Mouse (Mus musculus): Measurements from ENCODE around the gene Dnal4. TPM values are rescaled to one million over a fixed set of nuclear protein-coding genes. Genes with fewer than 3 reads are reported as not detected.
"Not testable (repeated sequence)": the region's sequence is repeated elsewhere in the genome, so short reads cannot be mapped to it uniquely, and the experiment has no call there.

Dnal4 gene
- 10 to 100 TPM; 30.4 to 34.4 TPM for total RNA-seq (2021)

GRCm38 (mm10) chr15:79777749-79778148 is at the start of gene Dnal4:
Gene Dnal4, minus strand, starts transcription at chr15:79777849.
- no peak for DNase-seq
- intact Hi-C loops (cut with DNase I): no loop called here

- intact Hi-C loops (cut with DNase I): loop anchor here (10.0 kb wide), 1 partner anchor 88 kb away; no protein-coding TSS in a partner anchor
- no peak for DNase-seq
Observed at GRCm38 (mm10) chr15:79827061-79827777, 49.6 kb upstream of the Dnal4 start.

GRCm38 (mm10) chr15:79826221-79826935 is 48.7 kb upstream of the Dnal4 start:
- DNase-seq: no peak
- intact Hi-C loops (cut with DNase I): loop anchor here (10.0 kb wide), 1 partner anchor 88 kb away; no protein-coding TSS in a partner anchor

- intact Hi-C loops (cut with DNase I): loop anchor here (10.0 kb wide), 1 partner anchor 90 kb away; no protein-coding TSS in a partner anchor
- DNase-seq: no peak
Observed at GRCm38 (mm10) chr15:79825146-79825825, 47.6 kb upstream of the Dnal4 start.

GRCm38 (mm10) chr15:79823588-79824280 is 46.1 kb upstream of the Dnal4 start:
- intact Hi-C loops (cut with DNase I): loop anchor here (10.0 kb wide), 1 partner anchor 91 kb away; no protein-coding TSS in a partner anchor
- no peak for DNase-seq

- intact Hi-C loops (cut with DNase I): loop anchor here (10.0 kb wide), 1 partner anchor 92 kb away; no protein-coding TSS in a partner anchor
- DNase-seq: peak; percentile 49
Observed at GRCm38 (mm10) chr15:79822265-79823199, 44.9 kb upstream of the Dnal4 start.

- DNase-seq: no peak
- intact Hi-C loops (cut with DNase I): no loop called here
Observed at GRCm38 (mm10) chr15:79818325-79818724, 40.7 kb upstream of the Dnal4 start.

GRCm38 (mm10) chr15:79813666-79814258 is 36.1 kb upstream of the Dnal4 start:
- intact Hi-C loops (cut with DNase I): no loop called here

GRCm38 (mm10) chr15:79812840-79813239 is 35.2 kb upstream of the Dnal4 start:
- intact Hi-C loops (cut with DNase I); DNase-seq: not testable (repeated sequence)

More at GRCm38 (mm10) chr15:79813666-79814258, 36.1 kb upstream of the Dnal4 start:
- no peak for DNase-seq

GRCm38 (mm10) chr15:79810997-79811396 is 33.3 kb upstream of the Dnal4 start:
- intact Hi-C loops (cut with DNase I): no loop called here
- no peak for DNase-seq

- intact Hi-C loops (cut with DNase I): no loop called here
Observed at GRCm38 (mm10) chr15:79810061-79810460, 32.4 kb upstream of the Dnal4 start.

GRCm38 (mm10) chr15:79808658-79809057 is 31.0 kb upstream of the Dnal4 start:
- intact Hi-C loops (cut with DNase I): no loop called here
- peak; percentile 38 for DNase-seq

More at GRCm38 (mm10) chr15:79810061-79810460, 32.4 kb upstream of the Dnal4 start:
- peak; percentile 84 for DNase-seq

- DNase-seq: peak; percentile 64
- intact Hi-C loops (cut with DNase I): no loop called here
Observed at GRCm38 (mm10) chr15:79808114-79808513, 30.5 kb upstream of the Dnal4 start.

- DNase-seq: no peak
- intact Hi-C loops (cut with DNase I): no loop called here
Observed at GRCm38 (mm10) chr15:79807050-79807449, 29.4 kb upstream of the Dnal4 start.

- intact Hi-C loops (cut with DNase I): no loop called here
- no peak for DNase-seq
Observed at GRCm38 (mm10) chr15:79805246-79805645, 27.6 kb upstream of the Dnal4 start.

- intact Hi-C loops (cut with DNase I): no loop called here
- DNase-seq: peak; percentile 62
Observed at GRCm38 (mm10) chr15:79804352-79805071, 26.9 kb upstream of the Dnal4 start, which contains the start of gene Nptxr. Gene Nptxr, minus strand, starts transcription at chr15:79804766.

GRCm38 (mm10) chr15:79803533-79804351 is 26.1 kb upstream of the Dnal4 start:
- intact Hi-C loops (cut with DNase I): no loop called here
- DNase-seq: no peak

Data from left cerebral cortex, postnatal 4 days (tissue).